Mouse (Mus musculus) brain, embryonic 14.5 days (tissue): ENCODE results near the gene Kras.

Source experiments
- CTCF ChIP-seq: fragments of 200-500 bp; IDR thresholded peaks from 2 replicates; pipeline ENCODE4 v1.5.1; 2012; ENCODE audit warnings: inconsistent platforms, mild to moderate bottlenecking, moderate library complexity, borderline replicate concordance; ENCODE audit not compliant: insufficient read depth, insufficient read length; ENCODE audit errors: extremely low read depth
- POLR2A ChIP-seq: fragments of 200-500 bp; IDR thresholded peaks from 2 replicates; pipeline ENCODE4 v1.6.1; 2012; ENCODE audit warnings: mild to moderate bottlenecking, inconsistent platforms, borderline replicate concordance; ENCODE audit not compliant: poor library complexity, insufficient read depth, insufficient read length, severe bottlenecking; ENCODE audit errors: extremely low read depth

- no peak for TF ChIP-seq CTCF
- TF ChIP-seq POLR2A = no peak
Observed at GRCm38 (mm10) chr6:145276265-145276780, 26.3 kb upstream of the Kras start.
